Mouse (Mus musculus): ENCODE results near the gene Gm43518. TPM values are rescaled to one million over a fixed set of nuclear protein-coding genes. Genes with fewer than 3 reads are reported as not detected.

Gene Gm43518
- total RNA-seq, 1 experiment from 2014 or later = 2.7 TPM

GRCm38 (mm10) chr5:123931131-123931530 is 3.9 kb downstream of the Gm43518 start:
- ATAC-seq (replicated peaks; ENCODE audit: low read depth, poor library complexity, severe bottlenecking) = no peak

DNA sequence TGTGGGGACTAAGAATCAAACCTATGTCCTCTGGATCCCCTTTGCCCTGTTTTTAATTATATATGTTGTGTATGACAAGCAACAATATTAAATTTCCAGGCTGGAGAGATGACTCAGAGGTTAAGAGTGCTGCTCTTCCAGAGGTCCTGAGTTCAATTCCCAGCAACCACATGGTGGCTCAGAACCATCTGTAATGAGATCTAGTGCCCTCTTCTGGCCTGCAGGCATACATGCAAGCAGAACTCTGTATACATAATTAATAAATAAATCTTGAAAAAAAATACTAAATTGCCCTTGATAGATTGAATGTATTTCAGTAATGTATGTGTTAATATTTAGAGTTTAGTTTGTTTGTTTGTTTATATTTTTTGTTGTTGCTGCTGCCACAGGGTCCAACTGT is 5.7 kb downstream of the Gm43518 start:
- ATAC-seq (replicated peaks; ENCODE audit: low read depth, poor library complexity, severe bottlenecking) = no peak

DNA sequence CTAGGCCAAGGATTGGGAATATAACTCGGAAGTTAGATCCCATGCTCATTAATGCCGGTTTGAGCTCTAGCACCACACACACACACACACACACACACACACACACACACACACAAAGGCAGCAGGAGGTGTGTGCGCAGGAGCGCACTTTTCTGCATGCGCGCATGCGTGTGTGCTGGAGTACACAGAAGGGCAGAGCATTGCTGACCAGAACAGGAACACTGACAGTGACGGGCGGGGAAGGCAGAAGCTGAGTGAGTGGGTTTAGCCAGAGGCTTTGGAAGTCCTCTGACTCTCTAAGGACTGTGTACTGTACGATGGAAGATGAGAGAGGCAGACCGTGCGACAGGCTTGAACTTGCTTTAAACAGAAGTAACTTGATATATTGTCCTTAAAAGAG is 6.3 kb downstream of the Gm43518 start:
- ATAC-seq (replicated peaks; ENCODE audit: low read depth, poor library complexity, severe bottlenecking) = no peak

- ATAC-seq (replicated peaks; ENCODE audit: low read depth, poor library complexity, severe bottlenecking) = peak; percentile 40; the same call in 1 of the 2 replicates
These were observed 6.9 kb downstream of the Gm43518 start for GRCm38 (mm10) chr5:123933957-123934591.

- ATAC-seq (replicated peaks; ENCODE audit: low read depth, poor library complexity, severe bottlenecking) = no peak
These were observed 8.7 kb downstream of the Gm43518 start for GRCm38 (mm10) chr5:123935931-123936330.

DNA sequence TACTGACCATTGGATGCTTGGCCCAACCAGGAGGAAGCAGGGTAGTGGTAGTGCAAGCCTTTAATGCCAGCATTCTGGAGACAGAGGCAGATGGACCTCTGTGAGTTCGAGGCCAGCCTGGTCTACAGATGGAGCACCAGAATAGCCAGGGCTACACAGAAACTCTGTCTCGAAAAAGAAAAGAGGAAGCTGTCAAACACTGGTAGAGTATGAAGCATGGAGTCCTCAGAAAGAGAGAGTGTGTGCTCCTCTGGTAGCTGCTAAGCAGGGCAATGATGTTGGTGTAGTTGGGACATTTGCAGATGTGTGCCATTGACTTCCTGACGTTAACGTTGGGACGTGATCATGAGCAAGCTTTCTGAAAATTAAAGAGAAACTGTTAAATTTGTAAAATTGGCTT is 11.3 kb downstream of the Gm43518 start:
- ATAC-seq (replicated peaks; ENCODE audit: low read depth, poor library complexity, severe bottlenecking) = peak; percentile 69

- ATAC-seq (replicated peaks; ENCODE audit: low read depth, poor library complexity, severe bottlenecking) = no peak
These were observed 19.3 kb downstream of the Gm43518 start for GRCm38 (mm10) chr5:123946546-123946945.

DNA sequence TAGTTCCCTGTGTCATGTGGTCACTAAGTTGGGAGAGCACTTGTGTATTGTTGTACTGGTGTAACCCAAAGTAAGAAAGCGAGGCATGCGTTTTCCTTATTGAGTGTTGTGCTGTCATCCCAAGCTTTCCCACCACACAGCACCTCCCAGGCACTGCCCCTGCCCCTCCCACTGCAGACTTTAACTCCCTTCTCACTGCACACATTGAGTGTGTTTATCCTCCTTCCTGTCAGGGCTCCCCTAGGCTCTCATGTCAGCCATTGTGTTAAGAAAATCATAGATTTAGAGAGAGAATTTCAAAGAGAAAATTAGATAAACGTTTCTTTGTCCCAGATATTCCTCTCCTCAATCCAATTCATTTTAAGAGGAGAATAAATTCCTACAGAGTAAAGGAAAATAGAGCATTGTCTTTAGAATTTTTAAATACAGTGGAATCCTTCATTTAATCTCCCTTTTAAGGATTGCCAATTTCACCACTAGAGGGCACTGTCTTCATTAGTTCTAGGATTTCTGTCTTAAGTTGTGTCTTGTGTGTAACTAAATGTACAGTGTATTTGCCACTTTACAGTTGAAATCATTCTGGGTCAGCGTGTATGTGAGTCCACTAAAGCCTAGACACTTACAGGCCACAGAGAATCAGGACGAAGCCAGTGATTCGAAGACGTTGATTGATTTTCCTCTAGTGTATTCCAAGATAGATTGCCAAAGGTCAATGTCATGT is 20.0 kb downstream of the Gm43518 start:
- ATAC-seq (replicated peaks; ENCODE audit: low read depth, poor library complexity, severe bottlenecking) = peak; percentile 50; the same call in 1 of the 2 replicates

DNA sequence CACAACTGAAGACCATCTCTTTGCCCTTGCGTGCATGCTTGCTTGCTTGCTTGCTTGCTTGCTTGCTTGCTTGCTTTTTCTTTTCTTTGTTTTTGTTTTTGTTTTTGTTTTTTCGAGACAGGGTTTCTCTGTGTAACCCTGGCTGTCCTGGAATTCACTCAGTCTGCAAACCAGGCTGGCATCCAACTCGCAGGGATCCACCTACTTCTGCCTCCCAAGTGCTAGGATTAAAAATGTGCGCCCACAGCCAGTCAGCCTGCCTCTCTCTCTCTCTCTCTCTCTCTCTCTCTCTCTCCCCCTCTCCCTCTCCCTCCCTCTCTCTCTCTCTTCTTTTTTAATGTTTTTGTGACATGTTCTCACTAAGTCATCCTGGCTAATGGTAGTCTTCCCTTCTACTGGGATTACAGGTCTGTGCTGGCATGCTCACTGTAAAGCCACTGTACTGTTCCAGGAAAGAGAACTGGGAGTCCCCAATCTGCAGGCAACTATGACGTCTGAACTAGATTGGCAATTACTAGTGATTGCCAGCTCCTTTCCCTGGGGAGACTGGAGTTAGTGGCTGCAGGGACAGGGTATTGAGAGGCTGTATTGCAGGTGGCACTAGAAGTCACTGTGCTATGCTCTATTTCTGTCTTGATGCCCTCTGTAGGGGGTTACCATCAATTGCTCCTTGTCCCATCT is 25.3 kb downstream of the Gm43518 start:
- ATAC-seq (replicated peaks; ENCODE audit: low read depth, poor library complexity, severe bottlenecking) = no peak

DNA sequence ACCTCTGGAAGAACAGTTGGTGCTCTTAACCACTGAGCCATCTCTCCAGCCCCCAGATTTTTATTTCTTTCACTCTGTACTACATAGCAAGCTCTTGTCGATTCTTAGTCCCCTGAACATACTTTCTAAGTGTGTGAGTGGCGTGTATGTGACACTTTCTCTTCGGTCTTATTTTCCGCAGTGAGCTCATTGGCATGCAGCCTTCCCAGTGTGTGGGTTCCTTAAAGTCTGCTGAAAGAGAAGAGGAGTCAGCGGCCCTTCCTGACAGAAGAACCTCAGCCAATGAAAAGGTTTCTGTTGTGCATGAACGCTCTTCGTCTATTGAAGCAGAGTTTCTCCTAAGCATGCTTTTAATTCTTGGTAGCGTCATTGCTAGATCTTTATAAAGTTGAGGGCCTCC is 30.0 kb downstream of the Gm43518 start:
- ATAC-seq (replicated peaks; ENCODE audit: low read depth, poor library complexity, severe bottlenecking) = no peak

DNA sequence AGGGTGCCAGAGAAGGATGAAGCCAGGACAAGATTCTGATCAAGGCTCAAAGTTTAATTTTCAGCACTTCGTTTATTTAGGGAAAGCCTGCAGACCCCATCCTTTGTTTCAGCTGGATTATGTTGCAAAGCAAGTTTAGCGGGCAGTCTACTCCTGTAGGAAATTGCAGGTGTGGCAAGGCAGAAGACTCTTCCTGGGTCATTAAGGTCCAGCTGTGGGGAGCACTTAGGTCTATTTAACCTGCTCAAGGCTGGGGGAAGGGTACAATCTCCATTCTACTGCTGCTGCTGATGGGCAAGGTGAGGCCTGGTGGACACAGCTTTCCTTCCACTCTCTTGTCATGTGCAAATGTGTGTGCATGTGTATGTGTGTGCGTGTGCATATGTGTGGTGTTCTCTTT is 31.8 kb downstream of the Gm43518 start:
- no peak for ATAC-seq (replicated peaks; ENCODE audit: low read depth, poor library complexity, severe bottlenecking)

GRCm38 (mm10) chr5:123960129-123960528 is 32.9 kb downstream of the Gm43518 start:
- no peak for ATAC-seq (replicated peaks; ENCODE audit: low read depth, poor library complexity, severe bottlenecking)

GRCm38 (mm10) chr5:123961046-123961445 is 33.8 kb downstream of the Gm43518 start:
- ATAC-seq (replicated peaks; ENCODE audit: low read depth, poor library complexity, severe bottlenecking) = no peak

DNA sequence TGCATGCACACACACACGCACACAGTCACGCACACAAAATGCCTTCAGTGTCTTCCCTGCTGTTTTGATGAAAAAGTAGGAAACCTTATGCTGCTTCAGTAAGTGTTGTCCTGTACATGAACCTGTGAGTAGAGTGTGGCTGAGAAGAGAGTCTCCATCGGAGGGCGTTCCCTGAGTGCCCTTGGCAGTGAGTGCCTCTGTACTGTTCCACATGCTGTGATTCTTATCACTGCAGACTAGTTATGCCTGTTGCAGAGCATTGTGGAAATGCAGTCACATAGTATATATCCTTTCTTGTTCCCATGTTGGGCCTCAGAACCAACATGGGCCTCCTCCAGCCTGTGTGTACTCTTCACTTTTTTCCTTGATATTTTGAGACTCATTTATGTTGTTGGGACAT is 37.0 kb downstream of the Gm43518 start:
- ATAC-seq (replicated peaks; ENCODE audit: low read depth, poor library complexity, severe bottlenecking) = no peak

DNA sequence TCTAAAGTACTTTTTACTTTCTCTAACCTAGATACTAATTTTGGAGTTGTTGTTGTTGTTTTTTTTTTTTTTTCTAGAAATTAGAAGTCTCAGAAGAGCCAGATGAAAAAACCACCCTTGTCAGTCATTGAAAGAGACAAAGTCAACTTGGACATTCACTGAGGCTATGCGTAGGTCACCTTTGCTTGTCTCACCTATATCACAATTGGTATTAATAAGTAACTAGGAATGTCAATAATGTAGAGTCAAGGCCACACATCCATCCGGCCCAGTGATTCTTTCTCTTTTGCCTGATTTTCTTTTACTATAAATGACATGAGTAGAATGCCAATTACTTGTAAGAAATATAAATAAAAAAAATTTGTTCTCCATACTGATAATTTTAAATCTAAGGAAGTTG is 39.5 kb downstream of the Gm43518 start:
- ATAC-seq (replicated peaks; ENCODE audit: low read depth, poor library complexity, severe bottlenecking) = no peak

GRCm38 (mm10) chr5:123968468-123968867 is 41.2 kb downstream of the Gm43518 start:
- ATAC-seq (replicated peaks; ENCODE audit: low read depth, poor library complexity, severe bottlenecking) = no peak

DNA sequence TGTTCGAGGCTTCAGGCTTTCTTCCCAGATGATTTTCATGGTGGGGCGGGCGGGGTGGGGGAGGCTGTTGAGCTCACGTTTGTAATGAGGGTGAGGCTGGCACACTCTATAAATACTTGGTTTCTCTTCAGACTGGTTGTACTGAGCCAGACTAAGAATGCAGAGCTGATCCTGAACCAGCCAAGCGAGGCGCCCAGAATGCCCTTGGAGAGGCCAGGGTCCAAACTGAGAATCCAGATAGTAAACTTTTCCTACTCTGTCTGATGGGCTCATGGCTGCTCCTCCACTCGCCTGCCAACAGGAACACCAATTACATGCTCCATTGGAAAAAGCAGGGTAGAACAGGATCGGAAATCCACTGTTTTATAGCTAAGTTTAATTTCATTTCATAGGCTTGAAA is 42.0 kb downstream of the Gm43518 start:
- ATAC-seq (replicated peaks; ENCODE audit: low read depth, poor library complexity, severe bottlenecking) = no peak

DNA sequence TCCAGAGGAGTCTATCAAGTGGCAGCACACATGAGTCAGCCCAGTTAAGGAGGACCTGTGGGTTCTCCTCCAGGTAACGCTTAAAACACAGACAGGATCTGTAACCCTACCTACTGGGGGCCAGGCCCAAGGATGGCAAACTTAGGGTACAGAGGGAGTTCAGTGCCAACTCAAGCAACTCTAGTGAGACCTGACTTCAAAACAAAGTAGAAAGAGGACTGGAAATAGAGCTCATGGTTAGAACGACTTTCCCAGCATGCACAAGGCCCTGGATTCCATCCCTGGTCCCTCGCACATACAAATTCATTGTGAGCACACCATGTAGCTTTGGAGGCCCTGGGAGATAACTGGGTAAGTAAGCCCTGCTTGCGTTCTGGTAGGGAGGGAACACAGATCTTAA is 43.4 kb downstream of the Gm43518 start:
- no peak for ATAC-seq (replicated peaks; ENCODE audit: low read depth, poor library complexity, severe bottlenecking)

DNA sequence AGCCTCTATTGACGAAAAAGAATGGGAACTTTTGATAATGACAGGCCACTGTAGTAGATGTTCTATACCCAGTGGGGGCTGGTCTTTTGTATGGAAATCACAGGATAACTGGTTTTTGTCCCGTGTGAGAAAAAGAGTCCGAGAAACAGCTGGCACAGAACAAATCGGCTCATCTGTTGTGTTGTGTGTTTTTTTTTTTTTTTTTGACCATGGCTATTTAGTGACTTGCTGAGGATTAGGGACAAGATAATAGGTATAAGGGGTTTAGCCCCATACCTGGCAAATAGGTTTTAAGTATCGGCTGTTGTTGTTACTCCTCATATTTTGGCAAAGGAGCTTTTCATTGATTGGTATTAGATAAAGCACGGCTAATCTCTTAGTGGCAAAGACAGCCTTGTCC is 45.2 kb downstream of the Gm43518 start:
- ATAC-seq (replicated peaks; ENCODE audit: low read depth, poor library complexity, severe bottlenecking) = no peak

GRCm38 (mm10) chr5:123973299-123974178 is 46.3 kb downstream of the Gm43518 start, which contains the start of gene Hip1r:
Gene Hip1r, plus strand, starts transcription at chr5:123973628.
- ATAC-seq (replicated peaks; ENCODE audit: low read depth, poor library complexity, severe bottlenecking) = peak; percentile 37
